Mouse (Mus musculus): ENCODE data around the gene Rap1gap.

Gene Rap1gap

DNA sequence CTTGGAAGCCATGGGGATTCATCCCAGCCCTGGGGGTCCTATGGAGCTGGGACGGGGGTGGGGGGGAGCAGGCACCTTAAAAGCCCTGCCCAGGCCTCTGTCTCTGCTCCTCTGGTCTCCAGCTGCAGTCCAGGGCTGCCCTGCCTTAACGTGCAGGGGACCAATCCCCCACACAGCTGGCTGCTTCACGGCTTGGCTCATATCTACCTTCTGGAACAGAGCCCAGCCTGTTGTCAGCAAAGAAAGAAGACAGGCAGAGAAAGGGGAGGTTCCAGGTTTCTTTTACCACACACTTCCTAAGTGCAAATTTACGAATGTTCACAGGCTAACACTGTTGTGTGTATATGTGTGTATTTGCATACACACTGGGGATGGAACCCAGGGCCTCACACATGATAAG lies 31.4 kb downstream of the Rap1gap start:
- DNase-seq = no peak

DNA sequence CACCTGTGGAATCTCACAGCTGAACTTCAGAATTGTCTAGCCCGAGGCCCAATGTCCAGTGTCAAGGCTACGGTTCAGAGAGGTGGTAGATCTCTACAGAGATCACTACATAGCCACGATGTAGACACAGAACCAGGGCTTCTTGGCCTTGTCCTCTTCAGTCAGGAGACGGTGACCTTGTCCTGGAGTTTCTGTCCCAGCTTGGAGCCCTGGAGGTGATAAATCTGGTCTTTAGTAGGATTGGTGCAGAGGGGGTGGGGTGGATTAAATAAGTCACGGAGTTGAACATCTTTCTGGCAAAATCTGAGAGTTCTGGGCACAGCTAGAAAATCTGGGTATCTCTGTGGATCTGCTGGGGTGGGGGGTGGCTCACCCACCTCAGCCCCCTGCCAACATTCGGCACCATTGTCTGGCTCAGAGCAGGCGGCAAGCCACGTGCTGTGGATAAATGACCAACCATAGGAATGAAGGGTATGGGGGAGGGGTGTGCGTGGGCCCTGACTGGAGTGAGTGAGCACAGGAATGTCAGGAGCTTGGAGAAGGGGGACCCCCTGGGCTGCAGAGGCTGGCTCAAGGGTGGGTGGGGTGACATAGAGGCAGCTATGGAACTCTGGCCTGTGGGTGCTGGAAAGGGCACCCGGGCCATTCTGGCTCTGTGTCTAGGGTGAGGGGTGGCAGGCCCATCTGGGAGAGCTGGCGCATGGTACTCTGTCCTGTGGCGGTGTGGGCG lies 32.8 kb downstream of the Rap1gap start:
- DNase-seq = no peak

- DNase-seq = peak; percentile 76
Observed at GRCm38 (mm10) chr4:137698076-137698985, 33.8 kb downstream of the Rap1gap start.

GRCm38 (mm10) chr4:137699264-137700211 lies 35.0 kb downstream of the Rap1gap start:
- no peak for DNase-seq

GRCm38 (mm10) chr4:137700960-137701359 lies 36.4 kb downstream of the Rap1gap start:
- no peak for DNase-seq

- no peak for DNase-seq
Observed at GRCm38 (mm10) chr4:137703077-137703476, 38.6 kb downstream of the Rap1gap start.

DNA sequence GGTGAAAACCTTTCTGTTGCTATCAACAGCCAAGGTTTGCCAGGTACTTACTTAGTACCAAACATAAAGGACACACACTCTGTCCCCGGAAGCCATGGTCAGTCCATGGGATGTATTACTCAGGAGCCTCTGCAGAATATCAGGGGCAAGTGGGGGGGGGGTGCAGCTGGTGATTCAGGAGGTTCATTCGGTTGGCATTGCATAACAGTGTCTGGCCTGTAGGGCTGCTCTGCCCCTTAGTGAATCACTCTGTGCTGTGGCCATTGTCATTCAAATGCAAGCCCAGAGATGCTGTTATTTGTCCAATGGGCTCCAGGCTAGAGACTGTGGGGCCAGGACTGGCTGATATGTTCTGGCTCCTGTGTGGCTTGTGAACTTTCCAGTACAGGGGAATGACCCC lies 40.0 kb downstream of the Rap1gap start:
- DNase-seq = no peak

- no peak for DNase-seq
Observed at GRCm38 (mm10) chr4:137705379-137705778, 40.9 kb downstream of the Rap1gap start.

GRCm38 (mm10) chr4:137706510-137706909 lies 42.0 kb downstream of the Rap1gap start:
- no peak for DNase-seq

DNA sequence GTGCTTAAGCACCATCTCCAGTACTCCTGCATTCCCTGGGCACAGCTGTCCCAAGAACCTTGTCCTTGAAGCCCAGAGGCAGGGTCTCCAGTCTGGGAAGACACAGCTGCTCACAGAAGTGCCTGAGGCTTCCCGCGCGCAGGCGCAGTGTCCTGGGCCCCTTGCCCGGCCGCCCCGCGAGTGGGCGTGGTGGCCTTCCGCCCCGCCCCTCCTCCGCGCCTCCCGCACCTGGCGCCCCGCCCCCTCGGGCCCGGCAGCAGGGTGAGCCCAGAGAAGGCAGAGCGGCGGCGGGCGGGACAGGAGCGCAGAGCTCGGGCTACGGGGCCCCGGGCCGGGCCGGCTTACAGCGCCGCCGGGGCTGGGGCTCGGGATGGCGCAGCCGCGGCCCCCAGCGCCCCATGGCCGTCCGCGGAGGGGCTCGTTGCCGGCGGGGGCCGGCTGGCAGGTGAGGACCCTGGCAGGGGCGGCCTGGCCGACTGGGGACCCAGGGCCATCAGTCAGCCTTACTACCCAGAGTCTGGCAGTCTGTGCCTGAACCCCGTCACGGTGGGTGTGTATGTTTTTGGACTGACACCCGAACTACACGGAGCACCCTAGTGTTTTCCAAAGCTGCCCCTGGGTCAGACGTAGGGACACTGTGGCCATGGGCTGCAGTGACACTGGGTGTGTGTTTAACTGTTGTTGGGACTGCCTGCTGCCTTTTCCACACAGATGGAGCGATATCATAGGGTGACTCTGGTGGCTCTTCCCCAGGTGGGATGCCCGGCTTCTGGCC lies 42.9 kb downstream of the Rap1gap start:
- peak; percentile 91 for DNase-seq

DNA sequence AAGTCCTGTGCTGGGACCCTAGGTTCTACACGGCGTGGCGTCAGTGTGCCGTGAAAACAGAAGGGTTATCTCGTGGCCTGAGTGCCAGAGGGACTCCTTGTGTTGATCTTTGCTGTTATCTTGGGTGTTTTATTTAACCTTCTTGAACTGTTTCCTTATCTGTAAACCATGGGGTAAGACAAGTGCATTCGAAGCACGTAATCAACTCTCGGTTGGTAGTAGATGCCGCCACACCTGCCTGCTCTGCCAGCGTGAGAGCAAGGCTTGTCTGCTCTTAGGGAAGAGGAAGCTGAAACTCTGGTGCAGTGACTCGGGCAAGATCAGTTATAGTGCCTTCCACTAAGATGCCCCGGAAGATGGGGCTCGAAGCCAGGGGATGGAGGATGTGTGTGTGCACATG lies 48.4 kb downstream of the Rap1gap start:
- no peak for DNase-seq

- no peak for DNase-seq
Observed at GRCm38 (mm10) chr4:137714020-137714624, 49.6 kb downstream of the Rap1gap start.

GRCm38 (mm10) chr4:137717005-137717404 lies 52.5 kb downstream of the Rap1gap start:
- DNase-seq = no peak

GRCm38 (mm10) chr4:137717671-137718070 lies 53.1 kb downstream of the Rap1gap start:
- no peak for DNase-seq

DNA sequence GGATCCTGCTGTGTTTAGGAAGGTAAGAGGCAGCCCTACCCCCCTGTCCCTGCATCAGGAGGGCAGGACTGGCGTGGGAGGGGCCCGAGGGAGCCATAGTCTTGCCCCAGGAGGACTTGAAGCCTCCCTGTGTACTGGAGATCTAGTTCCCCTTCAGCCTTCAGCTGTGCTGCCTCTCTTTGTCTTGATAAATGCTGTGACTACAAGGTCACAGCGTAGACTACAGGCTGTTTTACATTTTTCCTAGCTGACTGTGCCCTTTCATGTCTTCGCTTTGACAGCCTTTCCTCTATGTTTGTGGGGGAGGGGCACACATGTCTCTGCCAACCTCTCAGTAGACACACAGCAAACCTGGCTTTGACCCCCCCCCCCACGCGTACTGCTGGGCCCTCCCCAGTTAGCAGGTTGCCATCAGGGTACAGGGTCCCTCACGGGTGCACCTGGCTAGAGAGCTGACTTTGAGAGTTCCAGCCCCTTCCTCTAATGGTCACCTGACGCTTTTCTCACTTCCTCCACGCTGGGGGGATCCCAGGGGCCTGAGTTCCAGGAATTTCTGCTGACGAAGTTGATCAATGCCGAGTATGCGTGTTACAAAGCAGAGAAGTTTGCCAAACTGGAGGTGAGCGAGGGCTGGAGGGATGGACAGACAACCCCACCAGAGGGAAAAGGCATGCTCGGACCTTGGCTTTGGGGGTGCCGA lies 55.0 kb downstream of the Rap1gap start:
- no peak for DNase-seq

DNA sequence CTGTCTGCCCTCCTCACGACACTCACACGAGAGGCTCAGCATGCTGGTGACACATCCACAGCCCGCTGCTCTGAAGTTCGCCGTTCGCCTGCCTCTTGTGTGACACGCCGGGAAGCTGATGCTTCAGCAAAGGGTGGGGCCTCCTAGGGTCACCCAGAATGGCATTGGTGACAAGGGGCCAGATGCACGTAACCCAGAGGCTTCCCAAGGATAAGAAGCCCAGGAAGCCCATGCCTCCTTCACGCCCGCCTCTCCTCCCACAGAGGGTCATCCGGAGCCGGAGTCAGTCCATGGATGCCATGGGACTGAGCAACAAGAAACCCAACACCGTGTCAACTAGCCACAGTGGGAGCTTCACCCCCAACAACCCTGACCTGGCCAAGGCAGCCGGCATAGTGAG lies 57.0 kb downstream of the Rap1gap start:
- DNase-seq = no peak

DNA sequence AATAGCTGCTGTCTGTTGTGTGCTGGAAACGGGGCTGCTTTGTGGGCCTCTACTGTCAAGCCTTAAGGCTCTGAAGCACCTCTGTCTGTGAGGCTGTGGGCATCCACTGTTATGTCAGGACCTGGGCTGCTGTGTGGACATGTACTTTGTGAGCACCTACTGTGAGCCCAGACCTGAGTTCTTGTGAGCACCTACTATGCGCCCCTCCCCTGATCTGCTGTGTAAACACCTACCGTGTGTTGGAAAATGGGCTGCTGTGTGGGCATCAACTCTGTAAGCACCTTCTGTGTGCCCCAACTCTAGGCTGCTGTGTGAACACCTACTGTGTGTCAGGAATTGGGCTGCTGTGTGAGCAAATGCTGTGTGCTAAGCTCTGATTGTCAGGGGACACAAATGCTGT lies 57.7 kb downstream of the Rap1gap start:
- DNase-seq = no peak

- peak; percentile 75 for DNase-seq
Observed at GRCm38 (mm10) chr4:137722692-137723427, 58.3 kb downstream of the Rap1gap start.

DNA sequence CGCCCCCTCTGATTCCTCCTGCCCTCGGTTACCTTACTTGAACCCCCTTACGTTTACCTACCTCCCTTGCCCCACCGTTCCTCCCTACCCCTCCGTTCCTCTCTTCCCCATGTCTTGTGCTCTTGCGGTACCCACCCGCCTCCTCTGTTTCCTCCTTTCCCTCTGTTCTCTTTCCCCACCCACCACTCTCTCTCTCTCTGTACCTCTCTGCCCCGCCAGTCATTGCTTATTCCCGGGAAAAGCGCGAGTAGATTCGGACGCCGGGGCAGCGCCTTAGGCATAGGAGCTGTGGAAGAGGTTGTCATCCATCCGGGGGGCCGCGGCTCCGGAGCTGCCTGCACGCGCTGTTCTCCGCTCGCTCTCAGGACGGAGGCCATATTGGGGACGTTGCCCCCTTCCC lies 59.0 kb downstream of the Rap1gap start:
- no peak for DNase-seq

DNA sequence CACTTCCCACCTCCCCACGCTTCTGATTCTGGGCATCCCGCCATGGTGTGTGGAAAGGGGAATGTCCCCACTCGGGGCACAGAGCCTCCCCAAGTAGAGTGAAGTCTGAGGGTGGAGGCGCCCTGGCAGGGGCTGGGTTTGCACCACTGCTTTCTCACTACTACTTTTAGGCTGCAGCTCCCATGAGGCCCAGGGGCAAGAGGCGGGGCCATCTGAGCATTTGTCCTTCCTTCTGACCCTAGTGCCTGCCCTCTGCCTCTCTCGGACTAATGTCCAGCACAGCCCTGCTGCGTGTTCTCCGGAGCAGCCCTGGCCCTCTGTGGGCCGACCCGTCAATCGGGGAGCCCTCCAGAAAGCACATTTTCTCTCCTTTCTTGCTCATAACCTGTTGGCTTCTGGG lies 59.7 kb downstream of the Rap1gap start:
- no peak for DNase-seq
